Mouse (Mus musculus) forebrain, embryonic 11.5 days (tissue): ENCODE measurements around the gene 1700016D06Rik. TPM values are rescaled to one million over a fixed set of nuclear protein-coding genes. Genes with fewer than 3 reads are reported as not detected.

Experiments used
- ATAC-seq: fragments of 200-750 bp; cut with Nextera tagmentation; replicated peaks from 2 replicates; pipeline ENCODE4 v1.8.0; 2017; ENCODE audit warnings: moderate TSS enrichment; ENCODE audit not compliant: low FRiP score
- DNase-seq: peaks from one replicate; pipeline ENCODE4 v3.0.0-alpha.2; 2017; ENCODE audit warnings: low spot score
- H3K27ac ChIP-seq: fragments of 300-500 bp; sonication (generic); 2 replicates; pipeline ENCODE4 v1.5.1; 2014; ENCODE audit warnings: low read depth, low read length
- H3K27me3 ChIP-seq: fragments of 300-500 bp; sonication (generic); 2 replicates; pipeline ENCODE4 v1.6.1; 2014; ENCODE audit warnings: mild to moderate bottlenecking, low read length, mixed read lengths; ENCODE audit not compliant: control insufficient read depth, insufficient read depth
- H3K36me3 ChIP-seq: fragments of 300-500 bp; sonication (generic); 2 replicates; pipeline ENCODE4 v1.6.1; 2014; ENCODE audit warnings: mild to moderate bottlenecking, low read length, moderate library complexity, mixed read lengths; ENCODE audit not compliant: control insufficient read depth, insufficient read depth
- H3K4me1 ChIP-seq: fragments of 300-500 bp; sonication (generic); replicated peaks from 2 replicates; pipeline ENCODE4 v1.6.1; 2014; ENCODE audit warnings: low read length, mixed read lengths; ENCODE audit not compliant: control insufficient read depth, insufficient read depth
- H3K4me2 ChIP-seq: fragments of 300-500 bp; sonication (generic); 2 replicates; pipeline ENCODE4 v1.6.1; 2014; ENCODE audit warnings: low read depth, mild to moderate bottlenecking, low read length, moderate library complexity, mixed read lengths; ENCODE audit not compliant: severe bottlenecking
- H3K4me3 ChIP-seq: fragments of 300-500 bp; sonication (generic); 2 replicates; pipeline ENCODE4 v1.5.1; 2014; ENCODE audit warnings: low read depth, low read length
- H3K9ac ChIP-seq: fragments of 300-500 bp; sonication (generic); 2 replicates; pipeline ENCODE4 v1.6.1; 2014; ENCODE audit warnings: low read length
- H3K9me3 ChIP-seq: fragments of 300-500 bp; sonication (generic); 2 replicates; pipeline ENCODE4 v1.6.1; 2016; ENCODE audit warnings: low read length, mixed read lengths; ENCODE audit not compliant: control insufficient read depth
- WGBS: fragments of 180-500 bp; shearing (Covaris S2); extraction: QIAGEN DNeasy Blood & Tissue Kit; methylation state at CpG from one replicate; pipeline ENCODE4 v1.1.7; 2014; 5-methylcytosine and 5-hydroxymethylcytosine counted together
- polyA plus RNA-seq: library from polyadenylated mRNA; unstranded; fragments of >200 nt; fragmentation: Nextera tagmentation; extraction: Ambion mirVana; gene quantifications from 2 replicates; pipeline ENCODE4 v1.2.1, GENCODE M21; 2014

The 1700016D06Rik gene
- polyA plus RNA-seq, 1 experiment from 2014 or later = not detected

- WGBS = 64% methylated on average over 12 of the region's 12 CpGs
Measured at GRCm38 (mm10) chr8:11730271-11730940, 29.5 kb upstream of the 1700016D06Rik start.

GRCm38 (mm10) chr8:11728482-11729295 is 27.8 kb upstream of the 1700016D06Rik start:
- ATAC-seq (peak; percentile 59; the same call in 1 of the 2 replicates), DNase-seq (peak; percentile 86)
- H3K27me3 ChIP-seq = peaks cover 5% of the 10 kb centered on the region; the same call in 1 of the 2 replicates
- peaks cover 13% of the 10 kb centered on the region for H3K4me1 ChIP-seq
- no peaks in the 10 kb centered on the region for H3K9me3 ChIP-seq
- H3K4me3 ChIP-seq = peak overlapping the region; percentile 84
- H3K4me2 ChIP-seq = peak overlapping the region; percentile 77
- H3K27ac ChIP-seq = peak overlapping the region; percentile 95
- peak overlapping the region; percentile 97 for H3K9ac ChIP-seq
- H3K36me3 ChIP-seq = no peaks in the 10 kb centered on the region
- under 1% methylated on average over 55 of the region's 61 CpGs for whole genome bisulfite sequencing

More at GRCm38 (mm10) chr8:11730271-11730940, 29.5 kb upstream of the 1700016D06Rik start:
- Histone ChIP-seq H3K27ac (no peak overlapping the region), H3K27me3 (peaks cover 5% of the 10 kb centered on the region; the same call in 1 of the 2 replicates), H3K4me3 (no peak overlapping the region), H3K4me2 (peak overlapping the region; percentile 3; the same call in 1 of the 2 replicates), H3K9ac (peak overlapping the region; percentile 1), H3K36me3 (no peaks in the 10 kb centered on the region; the same call in 1 of the 2 replicates), H3K9me3 (no peaks in the 10 kb centered on the region), H3K4me1 (peaks cover 13% of the 10 kb centered on the region)
- DNase-seq (no peak), ATAC-seq (no peak)

DNA sequence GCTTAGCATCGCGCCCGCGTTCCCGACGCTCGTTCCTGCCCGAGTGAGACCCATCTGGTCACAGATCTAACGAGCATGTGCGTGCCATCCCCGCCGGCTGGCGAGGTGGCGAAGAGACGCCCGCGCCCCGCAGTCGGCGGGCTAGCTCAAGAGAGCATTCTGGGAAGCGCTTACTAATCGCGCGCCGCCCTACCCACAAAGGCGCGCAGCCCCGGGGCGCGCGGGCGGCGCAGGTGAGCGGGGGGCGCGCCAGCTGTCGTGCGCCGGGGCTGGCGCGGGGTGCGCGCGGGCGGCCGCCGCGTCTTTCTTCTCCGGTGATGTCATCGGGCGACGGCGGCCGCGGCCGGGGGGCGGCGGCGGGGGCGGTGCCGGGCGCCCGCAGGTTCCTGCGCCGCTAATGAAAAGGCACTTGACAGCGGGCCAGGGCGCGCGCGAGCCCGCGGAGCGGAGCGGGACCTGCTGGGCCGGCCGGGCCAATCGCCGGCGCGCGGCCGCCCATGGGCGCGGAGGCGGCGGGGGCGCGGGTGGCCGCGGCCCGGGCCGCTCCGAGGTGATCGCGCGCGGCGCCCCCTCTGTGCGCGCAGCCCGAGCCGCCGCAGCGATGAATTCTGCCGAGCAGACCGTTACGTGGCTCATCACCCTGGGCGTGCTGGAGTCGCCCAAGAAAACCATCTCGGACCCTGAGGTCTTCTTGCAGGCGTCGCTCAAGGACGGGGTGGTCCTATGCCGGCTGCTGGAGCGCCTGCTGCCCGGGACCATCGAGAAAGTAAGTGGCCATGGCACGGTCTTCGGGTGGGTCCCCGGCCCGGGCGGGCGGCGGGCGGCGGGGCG is 27.0 kb upstream of the 1700016D06Rik start, which contains the start of gene Arhgef7:
Gene Arhgef7 (plus strand): TSS at position 71 of the 831 bp plus-strand sequence.
- H3K27me3 ChIP-seq = peaks cover 5% of the 10 kb centered on the region; the same call in 1 of the 2 replicates
- under 1% methylated on average over 95 of the region's 127 CpGs for WGBS
- H3K4me1 ChIP-seq = peaks cover 13% of the 10 kb centered on the region
- peak within 1 kb of the TSS; percentile 77 for H3K4me2 ChIP-seq
- H3K9me3 ChIP-seq = no peaks in the 10 kb centered on the region
- peak within 1 kb of the TSS; percentile 84 for H3K4me3 ChIP-seq
- peak within 1 kb of the TSS; percentile 97 for H3K9ac ChIP-seq
- ATAC-seq = peak; percentile 87
- peak within 1 kb of the TSS; percentile 95 for H3K27ac ChIP-seq
- DNase-seq = peak; percentile 90
- H3K36me3 ChIP-seq = no peaks in the 10 kb centered on the region

DNA sequence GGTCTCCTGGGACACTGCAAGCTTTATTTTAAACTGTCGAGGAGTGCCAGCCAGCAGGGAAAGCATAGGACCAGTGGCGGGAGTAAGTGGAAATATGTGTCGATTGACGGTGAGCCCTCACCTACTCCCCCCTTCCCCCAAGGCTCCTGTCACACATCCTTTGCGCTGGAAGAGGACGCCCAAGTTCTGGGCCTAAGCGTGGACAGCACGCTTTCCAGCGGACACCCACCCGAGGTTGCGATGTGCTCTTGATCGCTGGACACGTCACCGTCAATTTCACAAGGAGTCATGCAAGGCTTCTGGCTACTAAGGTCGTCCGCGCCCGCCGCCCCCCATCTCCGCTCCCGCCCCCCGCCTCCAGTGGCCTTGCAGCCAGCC is 26.4 kb upstream of the 1700016D06Rik start:
- H3K36me3 ChIP-seq = no peaks in the 10 kb centered on the region
- H3K9me3 ChIP-seq = no peaks in the 10 kb centered on the region
- ATAC-seq (peak; percentile 47), DNase-seq (no peak)
- H3K4me2 ChIP-seq = peak overlapping the region; percentile 77
- under 1% methylated on average over 22 of the region's 22 CpGs for WGBS
- peak overlapping the region; percentile 84 for H3K4me3 ChIP-seq
- peaks cover 5% of the 10 kb centered on the region; the same call in 1 of the 2 replicates for H3K27me3 ChIP-seq
- peaks cover 13% of the 10 kb centered on the region for H3K4me1 ChIP-seq
- H3K27ac ChIP-seq = peak overlapping the region; percentile 95
- peak overlapping the region; percentile 97 for H3K9ac ChIP-seq

DNA sequence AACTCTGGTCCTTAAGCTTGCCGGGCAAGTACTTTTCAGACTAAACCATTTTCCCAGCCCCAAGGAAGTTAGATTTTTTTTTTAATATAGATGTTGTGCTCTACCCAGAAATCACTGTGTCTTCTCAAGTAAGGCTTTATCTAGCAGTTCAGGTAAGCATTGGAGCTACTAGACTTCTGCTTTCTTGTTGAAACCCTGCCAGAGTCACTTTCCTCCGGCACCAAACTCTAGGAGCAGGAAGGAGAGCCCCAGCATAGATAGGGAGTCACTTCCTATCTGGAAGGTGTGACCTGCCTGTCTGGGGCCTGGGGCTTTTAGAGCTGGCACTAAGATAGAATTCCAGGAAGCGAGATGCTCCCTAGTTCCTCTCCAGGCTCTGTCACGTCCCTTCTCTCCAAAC is 16.3 kb upstream of the 1700016D06Rik start:
- Histone ChIP-seq H3K4me2 (no peak overlapping the region), H3K27me3 (no peaks in the 10 kb centered on the region), H3K27ac (no peak overlapping the region), H3K9me3 (no peaks in the 10 kb centered on the region), H3K9ac (no peak overlapping the region), H3K4me3 (no peak overlapping the region), H3K4me1 (no peaks in the 10 kb centered on the region), H3K36me3 (no peaks in the 10 kb centered on the region)
- no peak for ATAC-seq
- no peak for DNase-seq
- 86% methylated on average over 4 of the region's 4 CpGs for whole genome bisulfite sequencing

GRCm38 (mm10) chr8:11712244-11712643 is 11.4 kb upstream of the 1700016D06Rik start:
- Histone ChIP-seq H3K4me2 (no peak overlapping the region), H3K27me3 (no peaks in the 10 kb centered on the region), H3K4me1 (no peaks in the 10 kb centered on the region), H3K36me3 (no peaks in the 10 kb centered on the region), H3K27ac (no peak overlapping the region), H3K9me3 (no peaks in the 10 kb centered on the region), H3K4me3 (no peak overlapping the region), H3K9ac (no peak overlapping the region)
- ATAC-seq (no peak), DNase-seq (peak; percentile 71)
- WGBS = 87% methylated on average over 6 of the region's 6 CpGs

DNA sequence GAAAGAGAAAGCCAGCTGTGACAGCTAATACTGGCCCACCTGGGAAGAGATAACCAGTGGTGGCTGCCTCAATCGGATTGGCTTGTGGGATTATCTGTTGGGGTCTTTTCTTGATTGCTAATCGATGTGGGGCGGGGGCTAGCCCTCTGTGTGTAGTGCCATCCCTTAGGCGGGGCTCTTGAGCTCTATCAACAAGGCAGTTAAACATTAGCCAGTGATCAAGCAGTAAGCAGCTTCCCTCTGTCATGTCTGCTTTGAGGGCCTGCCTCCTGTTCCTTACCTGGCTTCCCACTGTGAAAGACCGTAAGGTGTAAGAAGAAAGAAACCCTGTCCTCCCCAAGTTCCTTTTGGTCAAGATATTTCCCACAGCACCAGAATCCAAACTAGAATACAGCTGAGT is 9.6 kb upstream of the 1700016D06Rik start:
- ATAC-seq (no peak), DNase-seq (no peak)
- H3K27ac ChIP-seq = no peak overlapping the region
- no peak overlapping the region for H3K4me2 ChIP-seq
- H3K9me3 ChIP-seq = no peaks in the 10 kb centered on the region
- no peaks in the 10 kb centered on the region for H3K4me1 ChIP-seq
- H3K9ac ChIP-seq = no peak overlapping the region
- WGBS = 48% methylated on average over 5 of the region's 5 CpGs
- no peak overlapping the region for H3K4me3 ChIP-seq
- no peaks in the 10 kb centered on the region for H3K36me3 ChIP-seq
- no peaks in the 10 kb centered on the region for H3K27me3 ChIP-seq

GRCm38 (mm10) chr8:11709542-11709941 is 8.7 kb upstream of the 1700016D06Rik start:
- H3K4me2 ChIP-seq = no peak overlapping the region
- no peaks in the 10 kb centered on the region for H3K36me3 ChIP-seq
- no peak for DNase-seq
- WGBS = 78% methylated on average over 3 of the region's 3 CpGs
- H3K4me1 ChIP-seq = no peaks in the 10 kb centered on the region
- H3K27me3 ChIP-seq = no peaks in the 10 kb centered on the region
- no peaks in the 10 kb centered on the region for H3K9me3 ChIP-seq
- no peak overlapping the region for H3K4me3 ChIP-seq
- H3K27ac ChIP-seq = no peak overlapping the region
- ATAC-seq = no peak
- no peak overlapping the region for H3K9ac ChIP-seq
